Mouse (Mus musculus) megakaryocyte, embryonic 14.5 days (primary cell): ENCODE data around the gene Cd163.

Experiments used
- FLI1 ChIP-seq: IDR thresholded peaks from 2 replicates; pipeline ENCODE4 v1.6.1; 2012; ENCODE audit warnings: low read length, inconsistent platforms, mixed read lengths
- GATA1 ChIP-seq: IDR thresholded peaks from 3 replicates; pipeline ENCODE4 v1.6.1; 2012; ENCODE audit warnings: mixed read lengths, low read length, inconsistent platforms, borderline replicate concordance

DNA sequence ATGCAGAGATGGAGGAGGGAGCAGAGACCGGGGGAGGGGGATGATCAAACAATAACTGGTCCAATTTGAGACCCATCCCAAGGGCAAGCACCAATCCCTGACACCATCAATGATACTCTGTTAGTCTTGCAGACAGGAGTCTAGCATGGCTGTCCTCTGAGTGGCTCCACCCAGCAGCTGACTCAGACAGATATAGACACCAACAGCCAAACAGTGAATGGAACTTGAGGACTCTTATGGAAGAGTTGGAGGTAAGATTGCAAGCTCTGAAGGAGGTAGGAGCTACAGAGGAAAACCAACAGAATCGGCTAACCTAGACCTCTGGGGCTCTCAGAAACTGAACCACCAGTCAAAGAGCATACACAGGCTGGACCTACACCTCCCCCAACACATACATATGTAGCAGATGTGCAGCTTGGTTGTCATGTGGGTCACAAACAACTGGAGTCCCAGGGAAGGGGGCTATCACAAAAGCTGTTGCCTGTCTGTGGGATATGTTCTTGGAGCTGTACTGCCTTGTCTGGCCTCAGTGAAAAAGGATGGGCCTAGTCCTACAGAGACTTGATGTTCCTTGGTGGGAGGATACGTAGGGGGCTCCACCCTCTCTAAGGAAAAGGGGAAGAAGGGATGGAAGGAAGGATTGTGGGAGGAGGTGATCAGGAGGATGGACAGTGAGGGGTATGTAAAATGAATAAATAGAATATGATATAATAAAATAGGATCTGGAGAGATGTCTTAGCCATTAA is 2.8 kb upstream of the Cd163 start:
- no peak for TF ChIP-seq GATA1
- TF ChIP-seq FLI1: no peak
